Comparison of ENCODE assay signal across 16 mouse cellular contexts in genomic region chr12:108133181-108133580, GRCm38 (mm10). TPM values are rescaled to one million over a fixed set of nuclear protein-coding genes. Genes with fewer than 3 reads are reported as not detected.
A peak's percentile ranks its signal among the peaks of the same experiment; 100 is the strongest.
DNase-seq lines count a peak whose midpoint lies in the region.
"Had no signal": no experiment of that assay in that cellular context is flagged by ENCODE, and none has a peak within 500 bp of the region (broad histone marks: within the 10 kb centered on the region; RNA-seq: fewer than 3 reads in every experiment).

No protein-coding gene starts in this region.

- peak; percentile 36 for DNase-seq in embryo, embryonic 11 days
- no peak for DNase-seq in embryo, embryonic 10 days (ENCODE audit: low spot score)
- peak; percentile 51 for DNase-seq in kidney, adult 9 months
- no peak for DNase-seq in kidney, postnatal 4 days
- peak; percentile 26 for DNase-seq in hindlimb bud, embryonic 11.5 days (ENCODE audit: extremely low spot score, low read depth, low spot score)
- DNase-seq in gastrocnemius, adult 8-10 months (ENCODE audit: low spot score in 2 of 2) = no peak
- DNase-seq: adrenal gland, postnatal 10 days; adrenal gland, postnatal 36 days; B cell, adult 2 months; cerebellum, adult 9-10 months; cerebellum, postnatal 14 days; gastrocnemius, adult 2 months; gastrocnemius, postnatal 25 days; heart, adult 18-20 months; heart, postnatal 10 days; heart, postnatal 36 days had no signal

RNA-seq across cellular contexts. Expression of gene Setd3, which starts 45.9 kb away (rescaled TPM):
- total RNA-seq in gastrocnemius, adult 8-10 months (2022) = 100 to 1,000 TPM; 111 to 120 (median 117) TPM

RNA-seq across cellular contexts. Expression of gene Ccnk, which starts 46.2 kb away (rescaled TPM):
- total RNA-seq in gastrocnemius, adult 8-10 months (2022) = 100 to 1,000 TPM; 133 to 150 (median 139) TPM

Comparison
In these comparisons a context has a peak if more than half of its experiments do, and no peak if none do; other contexts are left out.
1. DNase-seq: peak in embryo, embryonic 11 days (single experiment), kidney, adult 9 months (single experiment) and hindlimb bud, embryonic 11.5 days (single experiment); none in embryo, embryonic 10 days (single experiment), kidney, postnatal 4 days (0 of 2) and gastrocnemius, adult 8-10 months (0 of 2).